Mouse (Mus musculus) embryonic stem cell, embryonic (primary cell): ENCODE data around the gene Shisa3.

Experiments used
- CTCF ChIA-PET, 4 experiments: fragments of 300-600 bp in 2 of 4; fragments of 350-600 bp in 2 of 4; sonication (Branson Sonifier 250); formaldehyde crosslinking; loops; one replicate each; lab custom pipeline; 2022; ENCODE audit warnings: inconsistent platforms in 2 of 4; lab: Charles Lee
- POLR2A ChIA-PET, 4 experiments: fragments of 300-600 bp in 2 of 4; fragments of 350-600 bp in 2 of 4; sonication (Branson Sonifier 250); formaldehyde crosslinking; loops; one replicate each; lab custom pipeline; 2022; ENCODE audit warnings: antibody characterized with exemption in 4 of 4, inconsistent platforms in 1 of 4; lab: Charles Lee

Shisa3 gene

DNA sequence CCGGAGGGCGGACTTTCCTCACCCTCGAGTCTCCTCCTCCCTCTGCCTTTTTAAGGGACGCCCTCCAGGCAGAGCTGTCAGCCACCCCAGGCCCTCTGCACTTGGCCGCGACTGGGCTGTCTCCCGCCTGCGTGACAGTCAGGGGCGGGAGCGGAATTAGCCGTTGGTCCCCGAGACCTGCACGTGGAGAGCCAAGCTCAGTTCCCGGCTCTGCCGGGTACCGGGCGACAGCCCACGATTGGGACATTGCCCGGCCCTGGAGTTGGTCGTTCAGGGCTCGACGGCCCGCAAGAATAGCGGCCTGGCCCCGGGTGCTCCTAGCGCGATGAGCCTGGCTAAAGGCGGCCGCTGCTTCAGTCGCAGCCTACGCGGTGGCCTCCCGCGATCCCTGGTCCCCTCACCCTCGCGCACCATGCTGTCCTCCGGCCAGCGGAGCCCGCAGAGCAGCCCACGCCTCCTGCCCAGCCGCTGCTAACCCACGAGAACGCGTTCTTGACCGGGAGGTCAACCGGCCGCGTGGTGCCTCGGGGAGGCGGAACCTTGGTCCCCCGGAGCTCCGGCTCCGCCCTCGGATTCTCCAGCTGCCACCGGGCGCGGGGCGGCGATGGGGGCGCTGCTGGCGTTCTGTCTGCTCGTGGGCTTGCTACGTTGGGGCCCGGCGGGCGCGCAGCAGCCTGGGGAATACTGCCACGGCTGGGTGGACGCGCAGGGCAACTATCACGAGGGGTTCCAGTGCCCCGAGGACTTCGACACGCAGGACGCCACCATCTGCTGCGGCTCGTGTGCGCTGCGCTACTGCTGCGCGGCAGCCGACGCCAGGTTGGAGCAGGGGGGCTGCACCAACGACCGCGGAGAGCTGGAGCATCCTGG, at the start of gene Shisa3:
Shisa3 (plus strand) TSS at position 79 of the 870 bp plus-strand sequence.
- CTCF ChIA-PET: interaction anchor here (0.6 to 1.8 kb wide), 5 partner anchors 9 to 717 kb away, joined by 3 to 6 read pairs (median 4); no protein-coding TSS in a partner anchor
- POLR2A ChIA-PET: interaction anchor here in 2 of 4 experiments (1.6 to 2.1 kb wide), 2 partner anchors 16 to 31 kb away, joined by 4 to 5 read pairs; no protein-coding TSS in a partner anchor

DNA sequence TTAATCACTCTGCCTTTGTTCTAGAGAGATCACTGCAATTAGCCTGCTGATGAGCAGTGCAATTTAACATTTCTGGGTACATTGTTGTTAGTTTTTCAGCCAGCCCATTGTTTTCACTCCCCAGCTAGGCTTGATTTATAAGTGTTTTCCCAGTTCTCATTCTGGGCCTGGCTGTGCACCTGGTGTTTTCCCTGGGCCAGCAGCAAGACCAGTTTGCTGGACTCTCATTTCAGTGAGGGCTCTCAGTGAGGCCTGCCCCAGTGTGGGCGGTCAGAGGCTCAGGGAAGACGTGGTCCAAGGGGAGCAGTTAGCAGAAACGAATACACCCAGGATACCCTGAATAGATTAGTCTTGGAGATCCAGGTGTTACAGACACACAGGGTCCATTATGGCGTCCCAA, 49.0 kb upstream of the Shisa3 start:
- CTCF ChIA-PET: no interaction called here
- POLR2A ChIA-PET: no interaction called here

DNA sequence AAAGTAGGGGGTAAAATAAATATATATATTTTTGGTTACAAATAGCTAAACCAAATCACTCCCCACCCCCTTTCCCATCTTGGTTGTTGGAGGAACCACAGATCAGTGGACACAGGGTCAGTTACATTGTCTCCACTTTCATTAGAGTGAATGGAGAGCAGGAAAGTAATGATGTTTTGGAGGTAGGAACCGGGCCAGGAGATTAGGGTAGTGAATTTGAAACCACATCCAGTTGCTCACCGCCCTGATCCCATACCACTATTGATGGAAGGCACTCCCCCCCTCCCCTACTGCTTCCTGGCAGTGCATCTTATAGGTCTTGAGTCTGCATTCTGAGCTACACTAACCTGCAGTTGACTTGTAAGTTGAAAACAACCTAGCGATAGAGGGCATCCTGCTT, 48.6 kb upstream of the Shisa3 start:
- ChIA-PET CTCF (interaction anchor here in 1 of 4 experiments (0.7 kb wide), 1 partner anchor 48 kb away, joined by 5 read pairs; no protein-coding TSS in a partner anchor), POLR2A (no interaction called here)

DNA sequence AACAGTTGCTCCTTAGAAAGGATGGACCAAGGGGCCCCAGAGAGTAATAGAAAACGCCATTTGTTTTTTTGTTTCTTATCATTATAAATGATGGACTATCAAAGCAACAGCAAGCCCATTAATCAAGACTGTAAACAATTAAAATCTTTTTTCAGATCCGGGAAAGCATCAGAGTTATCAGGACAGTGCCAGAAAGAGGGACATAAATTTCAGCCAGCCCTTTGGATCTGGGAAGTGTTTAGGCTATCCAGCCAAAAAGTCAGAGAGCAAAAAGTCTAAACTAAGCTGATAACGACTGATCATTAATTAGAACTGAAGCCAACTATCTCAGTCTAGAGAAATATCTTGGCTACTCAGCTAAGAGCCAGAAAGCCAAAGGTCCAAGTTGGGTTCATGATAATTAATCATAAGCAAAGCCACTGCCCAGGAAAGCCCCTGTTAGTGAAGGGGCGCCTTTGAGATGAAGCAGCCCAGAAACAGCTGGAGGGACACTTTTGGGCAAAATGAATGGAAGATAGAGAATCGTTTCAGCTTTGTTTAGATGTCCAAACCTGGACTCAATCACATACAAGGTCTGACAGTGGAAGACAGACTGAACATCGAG, 35.0 kb upstream of the Shisa3 start:
- CTCF ChIA-PET: interaction anchor here in 1 of 4 experiments (0.6 kb wide), 1 partner anchor 649 kb away, joined by 3 read pairs; no protein-coding TSS in a partner anchor
- POLR2A ChIA-PET: no interaction called here

DNA sequence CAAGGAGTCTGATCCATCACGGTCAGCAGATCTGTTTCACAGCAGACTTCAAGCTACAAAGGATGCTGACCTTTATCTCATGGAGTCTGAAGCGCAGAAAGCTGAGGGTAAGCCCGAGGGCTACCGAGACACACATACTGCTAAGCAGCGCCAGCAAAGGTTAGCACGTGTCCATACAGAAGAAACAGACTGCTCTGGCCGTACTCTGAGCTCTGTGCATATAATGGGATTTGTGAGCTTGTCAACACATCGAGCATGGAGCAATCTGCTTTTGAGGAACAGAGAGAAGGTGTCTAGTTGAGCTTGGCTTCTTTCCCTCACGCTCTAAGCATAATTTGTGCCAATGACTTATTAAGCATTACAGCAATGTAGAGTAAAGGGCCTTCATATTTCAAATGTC, 33.6 kb upstream of the Shisa3 start:
- CTCF ChIA-PET: no interaction called here
- POLR2A ChIA-PET: interaction anchor here in 1 of 4 experiments (0.6 to 1.2 kb wide), 2 partner anchors 24 to 51 kb away, joined by 3 read pairs; no protein-coding TSS in a partner anchor

DNA sequence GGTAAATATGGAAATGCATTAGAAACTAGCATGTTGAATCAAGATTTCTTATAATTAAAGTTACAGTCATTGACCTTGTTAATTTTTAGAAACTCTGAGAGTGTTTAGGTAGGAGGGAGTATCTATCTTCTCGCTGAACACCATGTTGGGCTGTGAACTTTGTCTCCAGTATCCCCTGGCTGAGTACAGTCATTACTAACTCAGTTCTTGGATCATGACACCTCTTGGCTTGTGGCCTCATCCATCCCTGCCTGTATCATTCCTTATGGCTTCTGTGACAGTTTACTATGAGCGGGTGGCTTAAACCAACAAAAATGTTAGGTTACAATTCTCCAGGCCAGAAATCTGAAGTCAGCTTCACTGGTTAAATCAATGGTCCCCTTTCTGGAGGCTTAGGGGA, 32.0 kb upstream of the Shisa3 start:
- ChIA-PET POLR2A (interaction anchor here in 1 of 4 experiments (0.6 kb wide), 1 partner anchor 71 kb away, joined by 5 read pairs; no protein-coding TSS in a partner anchor), CTCF (no interaction called here)

DNA sequence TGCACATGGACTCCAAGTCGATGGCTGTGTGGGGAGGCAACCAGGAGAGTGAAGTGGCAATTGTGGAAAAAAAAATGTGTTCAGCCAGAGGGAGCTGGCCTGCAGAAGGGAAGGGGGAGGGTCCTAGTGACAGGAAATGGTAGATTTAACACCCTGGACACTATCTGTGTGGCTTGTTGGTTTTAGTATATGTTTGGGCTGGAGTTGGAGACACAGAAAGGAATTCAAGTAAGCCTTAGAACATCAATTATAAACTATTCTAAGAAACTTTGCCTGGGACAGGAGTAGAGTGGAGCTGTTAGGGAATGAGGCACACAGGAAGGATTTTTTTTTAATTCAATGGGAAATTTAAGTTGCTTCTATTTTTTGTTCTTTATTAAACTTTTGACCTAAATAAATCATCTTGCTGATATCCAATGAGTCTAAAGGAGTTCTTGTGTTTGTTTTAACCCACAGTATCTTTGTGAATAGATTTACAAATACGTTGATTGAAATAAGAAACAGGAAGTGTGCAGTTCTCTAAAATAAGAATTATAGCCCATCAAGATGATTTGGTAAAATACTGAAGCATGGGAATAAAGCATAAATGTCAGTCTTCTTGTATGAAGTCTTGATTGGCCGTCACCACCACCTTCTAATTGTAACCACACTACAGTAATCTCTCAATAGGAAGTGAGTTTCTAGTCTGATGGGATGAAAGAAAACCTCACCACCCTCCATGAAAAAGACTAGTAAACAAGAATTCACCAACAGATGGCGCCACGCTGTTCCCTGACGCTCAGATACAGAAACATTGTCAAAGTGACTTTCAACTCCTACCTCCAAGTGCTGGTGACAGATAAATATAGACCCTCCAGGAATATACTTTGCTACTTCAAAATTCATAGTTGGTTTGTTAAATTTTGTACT, 27.7 kb upstream of the Shisa3 start:
- POLR2A ChIA-PET: interaction anchor here in 2 of 4 experiments (0.6 to 1.5 kb wide), 2 partner anchors 50 to 814 kb away, joined by 3 to 4 read pairs; no protein-coding TSS in a partner anchor
- CTCF ChIA-PET: interaction anchor here in 1 of 4 experiments (0.7 kb wide), 1 partner anchor 26 kb away, joined by 3 read pairs; no protein-coding TSS in a partner anchor

DNA sequence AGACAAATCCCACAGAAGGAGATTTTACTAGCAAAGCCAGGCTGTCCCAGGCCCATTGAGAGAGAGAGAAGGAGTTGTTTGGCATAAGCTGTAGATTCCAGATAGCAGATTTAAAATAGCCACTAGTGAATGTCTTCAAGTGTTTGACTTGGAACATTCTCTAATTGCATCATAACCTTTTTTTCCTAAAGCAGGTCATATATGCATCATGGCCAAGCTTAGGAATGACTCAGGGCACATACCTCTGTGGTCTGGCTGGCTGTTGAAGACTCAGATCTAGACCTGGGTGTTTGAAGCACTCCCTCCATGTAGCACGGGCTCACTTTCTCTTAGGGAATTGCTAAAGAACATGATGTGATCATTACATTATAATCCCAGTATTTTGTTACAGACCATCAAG, 12.6 kb upstream of the Shisa3 start:
- POLR2A ChIA-PET: no interaction called here
- CTCF ChIA-PET: no interaction called here

DNA sequence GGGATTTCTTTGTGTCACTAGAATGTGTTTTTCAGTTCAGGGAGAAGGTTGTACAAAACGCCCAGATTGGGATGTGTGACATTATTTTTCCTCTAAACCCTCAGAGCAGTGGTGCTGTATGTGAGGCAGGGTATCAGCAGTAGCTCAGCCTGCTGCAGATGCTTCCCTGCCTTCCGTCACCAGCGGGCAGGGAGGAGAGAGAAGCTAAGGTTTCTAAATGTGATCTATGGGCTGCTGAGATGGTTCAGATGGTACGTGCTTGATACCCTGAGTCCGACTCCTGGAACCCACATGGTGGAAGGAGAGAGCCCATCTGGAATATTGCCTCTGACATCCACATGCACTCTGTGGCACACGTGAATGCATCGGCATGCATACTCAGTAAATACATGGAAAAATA, 12.1 kb upstream of the Shisa3 start:
- ChIA-PET CTCF (no interaction called here), POLR2A (no interaction called here)

DNA sequence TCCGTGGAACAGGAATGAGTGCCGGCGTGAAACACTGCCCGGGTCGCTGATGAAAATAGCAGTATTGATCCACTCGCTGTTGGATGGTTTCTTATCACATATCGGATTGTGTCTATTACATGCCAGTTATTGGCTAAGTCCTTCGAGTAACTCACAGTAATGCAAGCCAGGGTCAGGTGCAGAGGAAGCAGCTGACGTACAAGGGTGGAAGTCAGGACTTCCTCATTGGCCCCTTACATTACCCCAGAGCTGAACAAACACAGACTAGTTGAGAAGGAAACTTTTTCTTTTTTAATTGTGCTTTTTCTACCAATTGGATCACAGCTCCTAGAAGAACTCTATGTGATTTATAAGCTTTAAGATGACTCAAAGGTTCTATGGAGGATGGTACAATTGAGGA, 7.7 kb upstream of the Shisa3 start:
- POLR2A ChIA-PET: no interaction called here
- CTCF ChIA-PET: no interaction called here

DNA sequence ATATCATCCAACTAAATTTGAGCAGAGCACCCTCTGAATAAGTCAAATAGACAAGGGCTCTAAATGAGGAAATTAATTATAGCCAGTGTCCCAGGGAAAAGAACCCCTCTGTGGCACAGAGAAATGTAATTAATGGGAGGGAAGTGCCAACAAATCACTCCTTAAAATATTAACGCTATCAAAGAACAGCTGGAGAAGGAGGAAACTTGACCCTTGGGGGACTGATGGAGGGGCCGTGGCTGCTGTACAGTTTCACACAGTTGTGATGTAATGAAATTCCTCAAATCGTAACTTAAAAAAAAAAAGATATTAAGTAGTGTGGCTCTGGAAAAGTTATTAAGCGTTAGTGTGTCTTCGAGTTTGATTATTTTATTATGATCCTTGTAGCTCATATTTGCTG, 1.7 kb upstream of the Shisa3 start:
- ChIA-PET CTCF (interaction anchor here in 1 of 4 experiments (0.6 kb wide), 1 partner anchor 26 kb away, joined by 3 read pairs; no protein-coding TSS in a partner anchor), POLR2A (no interaction called here)

DNA sequence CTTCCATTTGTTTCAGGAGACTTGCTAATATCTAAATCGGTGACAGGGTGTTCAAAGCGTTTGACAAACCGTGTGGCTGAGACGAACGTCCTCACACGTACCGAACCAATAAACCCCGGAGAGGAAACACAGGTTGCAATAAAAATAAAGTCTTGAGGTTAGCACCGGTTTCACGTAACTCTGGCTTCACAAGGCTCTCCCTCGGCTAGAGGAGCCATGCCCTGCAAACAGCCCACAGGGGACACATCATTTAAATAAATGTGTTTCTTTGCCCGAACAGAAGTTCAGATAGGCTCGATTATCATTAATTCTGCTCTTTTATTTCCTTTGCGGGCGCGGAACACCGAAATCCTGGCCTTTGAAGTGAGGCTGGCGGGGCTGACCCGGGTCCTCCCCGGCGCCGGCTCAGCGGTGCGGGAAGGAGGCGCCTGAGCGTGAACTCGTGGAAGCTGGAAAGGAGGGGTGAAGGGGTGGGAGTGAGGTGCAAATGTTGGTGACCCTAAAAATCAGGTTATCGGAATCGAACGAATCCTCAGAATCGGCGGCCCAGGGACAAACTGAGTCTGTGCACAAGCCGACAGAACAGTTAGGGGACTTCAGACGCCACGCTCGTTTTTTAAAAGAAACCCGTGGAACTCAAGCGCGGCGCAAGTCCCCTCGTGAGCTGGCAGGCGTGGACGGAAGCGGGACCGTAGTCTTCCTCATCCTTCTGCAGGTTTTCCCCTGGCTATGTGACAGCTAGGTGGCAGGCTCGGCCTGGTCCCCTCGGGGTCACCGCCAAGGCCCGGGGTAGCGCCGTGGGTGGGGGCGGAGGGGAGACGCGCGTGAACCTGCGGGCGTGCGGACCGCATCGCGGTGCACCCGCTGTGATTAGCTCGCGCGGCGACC, 522 bp upstream of the Shisa3 start:
- POLR2A ChIA-PET: interaction anchor here in 1 of 4 experiments (1.6 kb wide), 1 partner anchor 15 kb away, joined by 4 read pairs; no protein-coding TSS in a partner anchor
- CTCF ChIA-PET: interaction anchor here (0.6 to 1.8 kb wide), 5 partner anchors 10 to 716 kb away, joined by 3 to 6 read pairs (median 4); no protein-coding TSS in a partner anchor

DNA sequence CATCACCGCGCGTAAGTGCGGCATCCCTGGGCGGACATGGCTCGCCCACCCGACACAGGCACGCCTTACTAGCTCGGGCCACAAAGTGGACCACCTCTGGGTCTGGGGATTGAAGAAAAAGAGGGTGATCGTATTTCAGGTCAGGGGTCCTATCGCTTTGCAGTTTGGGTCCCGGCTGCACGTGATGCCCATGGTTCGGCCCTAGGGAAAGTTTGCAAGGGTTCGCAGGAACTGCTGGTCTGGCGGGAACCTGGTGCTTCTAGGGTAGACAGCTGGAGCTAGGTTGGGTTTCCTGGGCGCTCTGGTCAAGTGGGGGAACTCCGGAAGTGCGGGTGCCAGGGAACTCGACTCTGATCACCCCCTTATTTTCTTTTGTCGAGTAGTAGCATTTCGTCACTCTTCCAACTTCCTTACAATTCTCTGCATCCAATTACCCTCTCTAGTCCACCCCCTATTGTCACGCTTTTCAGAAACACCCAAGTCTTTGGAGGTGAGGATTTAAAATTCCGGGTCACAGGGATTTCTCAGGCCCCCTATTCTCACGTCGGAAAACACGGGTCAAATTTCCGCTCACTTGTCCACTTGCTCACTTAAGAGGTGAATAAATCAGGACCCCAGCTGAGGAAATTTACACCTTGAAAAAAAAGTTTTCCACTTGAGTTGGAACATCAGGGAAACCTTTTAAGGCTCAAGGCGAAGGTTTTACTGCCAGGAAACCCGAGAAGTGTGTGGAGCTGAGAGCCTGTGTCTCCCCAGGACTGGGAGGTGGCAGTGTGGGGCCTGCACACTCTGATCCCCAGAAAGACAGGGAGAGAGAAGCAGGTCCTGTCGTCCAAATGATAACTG, 1.2 kb downstream of the Shisa3 start:
- CTCF ChIA-PET: interaction anchor here in 1 of 4 experiments (1.8 kb wide), 1 partner anchor 76 kb away, joined by 6 read pairs; no protein-coding TSS in a partner anchor
- POLR2A ChIA-PET: interaction anchor here in 2 of 4 experiments (1.6 to 2.1 kb wide), 2 partner anchors 17 to 30 kb away, joined by 4 to 5 read pairs; no protein-coding TSS in a partner anchor

DNA sequence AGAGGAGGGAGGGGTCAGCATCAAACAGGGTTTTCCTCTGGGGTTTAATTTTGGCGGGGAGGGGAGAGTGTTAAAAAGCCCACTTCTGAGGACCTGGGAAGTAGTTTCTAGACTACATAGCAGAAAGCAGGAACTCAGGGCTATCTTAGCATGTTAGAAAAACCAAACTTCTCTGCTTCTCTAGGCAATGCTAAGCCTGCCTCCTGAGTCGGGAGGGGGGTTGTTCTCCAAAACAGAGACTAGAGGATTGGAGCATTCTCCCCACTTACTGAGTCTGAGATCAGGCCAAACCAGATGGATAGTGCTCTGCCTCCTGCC, 1.8 kb downstream of the Shisa3 start:
- CTCF ChIA-PET: no interaction called here
- POLR2A ChIA-PET: interaction anchor here in 1 of 4 experiments (2.1 kb wide), 1 partner anchor 29 kb away, joined by 5 read pairs; no protein-coding TSS in a partner anchor

DNA sequence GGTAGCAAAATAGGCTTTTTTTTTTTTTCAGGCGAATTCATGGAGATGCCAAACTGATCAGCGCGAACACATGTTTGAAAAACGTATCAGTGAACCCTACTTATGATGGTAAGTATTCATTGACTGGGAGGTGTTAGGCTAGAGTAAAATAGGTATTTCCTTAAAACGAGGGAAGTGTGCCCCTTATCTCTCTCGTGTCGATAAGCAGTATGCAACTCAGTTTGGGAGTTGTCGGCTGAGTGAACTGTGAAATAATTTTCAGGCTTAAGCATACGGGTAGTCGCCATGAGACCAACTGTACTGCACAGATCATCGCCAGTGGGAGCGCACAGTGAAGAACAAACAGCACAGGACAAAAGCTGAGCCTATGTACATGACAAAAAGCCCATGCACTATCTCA, 13.5 kb downstream of the Shisa3 start:
- ChIA-PET CTCF (no interaction called here), POLR2A (no interaction called here)

DNA sequence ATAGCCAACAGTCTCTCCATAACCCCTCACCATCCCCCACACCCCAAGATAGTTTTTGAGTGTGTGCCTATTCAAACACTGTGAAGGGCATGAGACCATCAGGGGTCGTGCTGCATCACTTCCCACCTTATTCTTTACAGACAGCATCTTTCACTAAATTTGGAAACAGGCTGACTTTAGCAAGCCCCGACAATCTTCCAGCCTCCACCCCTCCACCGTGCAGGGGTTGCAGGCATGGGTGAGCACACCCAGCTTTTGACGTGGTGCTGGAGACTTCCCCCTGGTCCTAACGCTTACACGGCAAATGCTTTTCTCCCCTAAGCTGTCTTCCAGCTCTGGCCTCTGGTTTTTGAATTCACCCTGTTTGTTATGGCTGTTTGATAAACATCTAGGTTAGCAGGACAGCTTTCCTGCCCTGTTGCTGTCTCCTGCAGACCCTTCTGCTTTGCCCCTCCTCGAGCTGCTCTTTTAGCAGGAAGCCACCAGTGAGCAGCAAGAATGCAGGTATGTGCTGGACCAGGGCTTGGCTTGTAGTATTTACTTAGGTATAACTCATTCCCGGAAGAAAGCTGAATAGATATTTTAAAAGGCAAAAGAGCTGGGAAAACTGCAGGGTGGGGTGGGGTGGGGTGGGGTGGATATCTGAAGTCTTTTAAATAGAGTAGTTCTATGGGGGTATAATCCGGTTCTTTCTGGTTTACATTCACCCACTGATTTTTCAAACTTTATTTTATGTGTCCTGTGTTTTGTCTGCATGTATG, 20.7 kb downstream of the Shisa3 start:
- ChIA-PET CTCF (interaction anchor here in 2 of 4 experiments (0.6 to 1.9 kb wide), 3 partner anchors 15 to 128 kb away, joined by 3 to 4 read pairs (median 3); no protein-coding TSS in a partner anchor), POLR2A (interaction anchor here in 1 of 4 experiments (0.6 to 1.0 kb wide), 2 partner anchors 409 to 1950 kb away, joined by 3 to 5 read pairs; no protein-coding TSS in a partner anchor)
